Mouse (Mus musculus) G1E (cell line): ENCODE measurements around the gene Cyb5d1. TPM values are rescaled to one million over a fixed set of nuclear protein-coding genes. Genes with fewer than 3 reads are reported as not detected.
"Not testable (repeated sequence)": the region's sequence is repeated elsewhere in the genome, so short reads cannot be mapped to it uniquely, and the experiment has no call there.

Source experiments
- ATAC-seq: 2 replicates; pipeline ENCODE4 v1.8.0; 2016; ENCODE audit warnings: mild to moderate bottlenecking; ENCODE audit not compliant: insufficient number of reproducible peaks, poor library complexity, low FRiP score, severe bottlenecking; ENCODE audit errors: extremely low read depth
- DNase-seq: peaks from one replicate; pipeline ENCODE4 v3.0.0; 2012; ENCODE audit warnings: low spot score
- H3K27me3 ChIP-seq: 2 replicates; pipeline ENCODE4 v1.6.1; 2012; ENCODE audit warnings: mild to moderate bottlenecking, low read length, inconsistent platforms; ENCODE audit not compliant: insufficient read depth
- H3K36me3 ChIP-seq: replicated peaks from 2 replicates; pipeline ENCODE3; 2012; ENCODE audit warnings: mild to moderate bottlenecking, inconsistent platforms
- H3K4me1 ChIP-seq: 2 replicates; pipeline ENCODE4 v1.6.1; 2012; ENCODE audit warnings: low read depth, low read length, inconsistent platforms, mixed read lengths; ENCODE audit not compliant: insufficient read depth
- H3K4me3 ChIP-seq: 2 replicates; pipeline ENCODE4 v1.5.1; 2012; ENCODE audit warnings: low read depth, mild to moderate bottlenecking, inconsistent platforms, low read length, moderate library complexity, mixed read lengths
- H3K9me3 ChIP-seq: replicated peaks from 2 replicates; pipeline ENCODE4 v1.6.1; 2012; ENCODE audit warnings: inconsistent platforms
- CTCF ChIP-seq: IDR thresholded peaks from 2 replicates; pipeline ENCODE4 v1.5.1; 2012; ENCODE audit warnings: low read depth, low read length, inconsistent platforms, mixed read lengths
- GATA1 ChIP-seq: IDR thresholded peaks from 2 replicates; pipeline ENCODE4 v1.6.1; 2012; ENCODE audit warnings: borderline replicate concordance, low read length, inconsistent platforms, mixed read lengths
- GATA2 ChIP-seq: IDR thresholded peaks from 2 replicates; pipeline ENCODE4 v1.6.1; 2012; ENCODE audit warnings: low read depth, low read length, inconsistent platforms, borderline replicate concordance
- POLR2AphosphoS5 ChIP-seq: IDR thresholded peaks from 2 replicates; pipeline ENCODE4 v1.6.1; 2012; ENCODE audit warnings: low read depth, low read length, inconsistent platforms; ENCODE audit not compliant: insufficient replicate concordance
- TAL1 ChIP-seq: conservative IDR thresholded peaks from 2 replicates; pipeline ENCODE4 v1.6.1; 2012; ENCODE audit warnings: low read depth, low read length, inconsistent platforms, mixed read lengths
- polyA plus RNA-seq: library from polyadenylated mRNA; stranded (reverse); fragments of >175 nt; gene quantifications from 2 replicates; pipeline ENCODE4 v1.2.3, GENCODE M21; 2012
- total RNA-seq, 2 experiments: library from RNA; stranded (forward) in 1 of 2; stranded (reverse) in 1 of 2; fragments of 200-1000 nt in 1 of 2; fragments of >200 nt in 1 of 2; fragmentation: Nextera tagmentation in 1 of 2; gene quantifications; 2 replicates each; pipeline ENCODE4 v1.2.3; 2014 to 2017

Gene Cyb5d1
- total RNA-seq (2014; fragmentation: Nextera tagmentation) (24.0 and 26.0 TPM in 2 replicates), total RNA-seq (2017) (36.0 and 41.5 TPM in 2 replicates), polyA plus RNA-seq (3.5 and 9.1 TPM in 2 replicates)

DNA sequence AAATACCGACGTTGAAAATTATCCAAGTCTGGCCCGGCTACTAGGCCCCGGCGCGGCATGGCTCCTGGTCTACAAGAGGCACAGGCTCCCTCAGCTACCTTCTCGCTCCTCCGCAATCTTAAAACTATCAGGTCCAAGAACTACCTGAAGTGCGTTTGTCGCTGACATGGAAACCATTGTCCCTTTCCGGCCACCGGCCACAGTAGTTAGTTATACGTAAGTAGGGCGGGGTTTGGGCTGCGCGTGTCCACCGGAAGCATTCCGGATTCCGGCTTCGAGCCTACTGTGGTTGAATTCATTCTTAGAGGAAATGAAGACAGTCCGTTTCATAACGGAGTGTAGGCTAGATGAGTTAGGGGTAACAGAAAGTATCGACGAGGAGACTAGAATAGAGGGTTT lies at the start of gene Cyb5d1, which contains the start of gene Naa38:
Cyb5d1 (minus strand) TSS at position 397 of the 399 bp plus-strand sequence.
Naa38 (plus strand) TSS at position 253 of the 399 bp plus-strand sequence.
- DNase-seq: not testable (repeated sequence)
- peaks cover 41% of the 10 kb centered on the region for H3K36me3 ChIP-seq
- ATAC-seq: peak; percentile 73

GRCm38 (mm10) chr11:69443328-69443727 lies 47.9 kb upstream of the Cyb5d1 start:
- Histone ChIP-seq H3K36me3 (no peaks in the 10 kb centered on the region), H3K4me1 (peaks cover 12% of the 10 kb centered on the region), H3K9me3 (no peaks in the 10 kb centered on the region), H3K4me3 (no peak overlapping the region), H3K27me3 (peaks cover 49% of the 10 kb centered on the region)
- DNase-seq: no peak
- no peak for TF ChIP-seq POLR2AphosphoS5
- TF ChIP-seq TAL1: no peak
- TF ChIP-seq GATA1: no peak
- no peak for TF ChIP-seq CTCF
- no peak for TF ChIP-seq GATA2
- no peak for ATAC-seq

More for the DNA sequence above, at the start of gene Cyb5d1, which contains the start of gene Naa38:
- H3K9me3 ChIP-seq, H3K27me3 ChIP-seq: not testable (repeated sequence)
- Histone ChIP-seq H3K4me3 (peak within 1 kb of the TSS; percentile 81), H3K4me1 (peaks cover 37% of the 10 kb centered on the region)

DNA sequence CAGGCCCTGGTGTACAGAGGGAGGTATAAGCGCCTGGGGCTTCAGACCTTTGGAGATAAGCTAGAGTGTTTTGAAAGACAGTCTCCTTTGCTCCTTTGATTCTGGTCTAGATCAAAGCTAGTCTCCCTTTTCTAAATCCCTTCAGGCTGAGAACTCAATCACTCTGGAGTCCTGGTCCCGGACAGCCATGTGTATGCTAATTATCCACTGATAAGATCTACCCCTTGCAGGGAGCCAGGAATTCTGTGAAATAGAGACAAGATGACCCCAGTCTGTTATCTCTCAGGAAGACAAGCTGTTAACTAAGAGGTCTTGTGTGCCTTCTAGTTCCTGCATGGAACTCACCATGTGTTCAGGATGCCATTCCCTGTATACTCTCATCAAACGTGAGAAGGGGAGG lies 41.9 kb upstream of the Cyb5d1 start:
- TF ChIP-seq GATA1 (no peak), GATA2 (no peak), TAL1 (no peak), POLR2AphosphoS5 (no peak), CTCF (no peak)
- Histone ChIP-seq H3K9me3 (no peaks in the 10 kb centered on the region), H3K27me3 (peaks cover 68% of the 10 kb centered on the region), H3K36me3 (no peaks in the 10 kb centered on the region), H3K4me1 (peaks cover 22% of the 10 kb centered on the region), H3K4me3 (no peak overlapping the region)
- no peak for ATAC-seq
- no peak for DNase-seq

DNA sequence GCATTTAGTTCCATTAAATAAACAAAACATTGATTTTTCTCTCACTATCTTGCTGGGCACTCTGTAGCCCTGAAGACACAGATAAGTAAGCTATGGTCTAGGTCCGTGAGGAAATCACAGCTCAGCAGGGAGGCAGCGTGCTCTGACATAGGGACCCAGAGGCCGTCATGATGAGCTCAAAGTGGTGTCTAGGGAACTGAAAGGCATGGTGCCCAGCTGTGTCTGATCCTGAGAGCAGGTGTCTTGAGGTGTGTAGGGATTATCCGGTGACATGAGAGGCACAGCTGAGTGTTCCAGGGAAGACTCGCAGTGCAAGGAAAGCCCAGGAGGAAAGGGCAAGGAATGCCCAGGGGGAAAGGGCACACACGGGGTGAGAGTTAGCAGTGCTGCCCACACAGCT lies 37.8 kb upstream of the Cyb5d1 start:
- H3K4me1 ChIP-seq: peaks cover 41% of the 10 kb centered on the region
- no peak for DNase-seq
- no peak for ATAC-seq
- peaks cover 57% of the 10 kb centered on the region for H3K27me3 ChIP-seq
- no peaks in the 10 kb centered on the region for H3K36me3 ChIP-seq
- TF ChIP-seq TAL1 (no peak), POLR2AphosphoS5 (no peak), GATA1 (no peak), CTCF (no peak), GATA2 (no peak)
- H3K4me3 ChIP-seq: no peak overlapping the region
- H3K9me3 ChIP-seq: no peaks in the 10 kb centered on the region

DNA sequence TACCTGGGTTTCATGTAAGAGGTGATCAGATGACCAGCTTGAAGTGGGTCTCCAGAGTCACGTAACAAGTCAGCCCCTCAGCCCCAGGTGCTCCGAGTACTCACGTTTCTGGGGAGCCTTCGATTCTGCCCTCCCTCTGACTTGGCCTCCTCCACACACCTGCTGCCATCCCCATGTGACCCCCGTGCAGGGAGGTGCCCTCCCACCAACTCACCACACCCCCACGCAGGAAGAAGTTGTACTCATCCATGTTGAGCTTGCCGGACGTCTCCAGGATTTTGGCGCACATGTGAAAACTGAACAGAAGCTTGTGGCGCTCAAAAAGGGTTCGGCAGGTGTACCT lies 37.2 kb upstream of the Cyb5d1 start:
- no peak overlapping the region for H3K4me3 ChIP-seq
- H3K4me1 ChIP-seq: peaks cover 40% of the 10 kb centered on the region
- peaks cover 53% of the 10 kb centered on the region for H3K27me3 ChIP-seq
- ATAC-seq (no peak), DNase-seq (no peak)
- no peaks in the 10 kb centered on the region for H3K9me3 ChIP-seq
- TF ChIP-seq CTCF: no peak
- TF ChIP-seq GATA1: no peak
- TF ChIP-seq GATA2: no peak
- TF ChIP-seq POLR2AphosphoS5: no peak
- no peak for TF ChIP-seq TAL1
- no peaks in the 10 kb centered on the region for H3K36me3 ChIP-seq

- Histone ChIP-seq H3K4me1 (peaks cover 40% of the 10 kb centered on the region), H3K4me3 (no peak overlapping the region), H3K36me3 (no peaks in the 10 kb centered on the region), H3K27me3 (peaks cover 50% of the 10 kb centered on the region), H3K9me3 (no peaks in the 10 kb centered on the region)
- 0 out of 2 replicates have a peak, but pooled peaks have one; percentile 22 for ATAC-seq
- peak; percentile 74 for DNase-seq
- no peak for TF ChIP-seq TAL1
- peak; percentile 37 for TF ChIP-seq CTCF
- no peak for TF ChIP-seq GATA2
- no peak for TF ChIP-seq POLR2AphosphoS5
- TF ChIP-seq GATA1: no peak
Measured at GRCm38 (mm10) chr11:69431829-69432639, 36.6 kb upstream of the Cyb5d1 start.
